Mouse (Mus musculus) retina, postnatal 7 days (tissue): ENCODE data around the gene Crls1.
A peak's percentile ranks its signal among the peaks of the same experiment; 100 is the strongest.

ENCODE experiments used
- DNase-seq: peaks from one replicate; pipeline ENCODE4 v3.0.0-alpha.2; 2012; ENCODE audit warnings: low read depth, low spot score

Crls1 gene

DNA sequence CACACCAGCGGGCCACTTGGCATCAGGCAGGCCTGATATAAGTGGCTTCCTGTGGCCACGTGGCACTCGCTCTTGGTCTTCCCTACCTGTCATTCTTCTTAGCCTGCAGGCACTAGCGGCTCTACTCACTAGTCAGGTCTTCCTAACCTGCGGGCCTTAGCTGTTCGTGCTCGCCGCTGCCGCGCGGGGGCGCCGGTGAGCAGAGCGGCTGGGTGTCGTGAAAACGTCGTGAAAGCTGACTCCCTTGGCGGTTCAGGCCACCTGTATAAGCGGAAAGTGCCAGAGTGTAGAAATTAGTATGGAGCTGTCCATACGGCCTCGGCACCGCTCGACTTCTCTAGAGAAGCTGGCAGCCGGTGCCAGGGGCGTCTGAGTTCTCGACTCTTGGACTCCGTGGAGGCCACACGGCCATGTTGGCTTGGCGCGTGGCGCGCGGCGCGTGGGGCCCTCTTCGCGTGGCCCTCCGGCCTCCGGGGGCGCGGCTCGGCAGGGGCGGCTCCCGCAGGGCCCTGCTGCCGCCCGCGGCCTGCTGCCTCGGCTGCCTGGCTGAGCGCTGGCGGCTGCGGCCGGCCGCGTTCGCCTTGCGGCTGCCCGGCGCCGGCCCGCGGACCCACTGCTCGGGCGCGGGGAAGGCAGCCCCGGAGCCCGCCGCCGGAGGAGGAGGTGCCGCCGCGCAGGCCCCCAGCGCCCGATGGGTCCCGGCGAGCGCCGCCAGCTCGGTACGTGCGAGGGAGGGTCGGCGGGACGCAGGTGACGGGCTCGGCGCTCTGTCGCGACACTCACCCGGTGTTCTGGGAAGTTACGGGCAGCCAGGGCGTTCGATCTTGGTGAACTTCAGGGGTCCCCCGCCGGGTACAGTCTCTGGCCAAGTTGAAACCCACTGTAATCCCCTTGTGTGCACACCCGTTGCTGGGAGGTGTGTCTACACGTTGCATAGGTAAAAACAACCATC, at the start of gene Crls1:
TSS of gene Crls1 (plus strand) at position 260 of the 952 bp plus-strand sequence.
- peak; percentile 94 for DNase-seq

DNA sequence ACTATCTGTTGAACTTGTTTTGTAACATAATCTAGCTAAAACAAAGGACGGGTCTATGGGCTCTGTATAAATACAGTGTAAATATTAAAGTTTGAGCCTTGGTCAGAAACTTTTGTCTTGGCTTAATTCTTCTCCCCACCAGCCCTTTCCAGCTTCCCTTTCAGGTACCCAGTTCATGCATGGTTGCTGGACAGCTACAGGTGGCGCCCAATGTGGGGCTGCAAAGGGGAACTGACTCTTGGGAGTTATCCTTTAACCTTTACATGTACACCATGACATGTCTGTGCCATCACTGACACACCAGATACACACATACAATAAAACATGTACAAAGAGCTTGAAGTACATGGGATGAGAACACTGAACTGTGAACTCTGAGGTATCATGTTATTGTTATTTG, 43.5 kb upstream of the Crls1 start:
- DNase-seq = no peak

DNA sequence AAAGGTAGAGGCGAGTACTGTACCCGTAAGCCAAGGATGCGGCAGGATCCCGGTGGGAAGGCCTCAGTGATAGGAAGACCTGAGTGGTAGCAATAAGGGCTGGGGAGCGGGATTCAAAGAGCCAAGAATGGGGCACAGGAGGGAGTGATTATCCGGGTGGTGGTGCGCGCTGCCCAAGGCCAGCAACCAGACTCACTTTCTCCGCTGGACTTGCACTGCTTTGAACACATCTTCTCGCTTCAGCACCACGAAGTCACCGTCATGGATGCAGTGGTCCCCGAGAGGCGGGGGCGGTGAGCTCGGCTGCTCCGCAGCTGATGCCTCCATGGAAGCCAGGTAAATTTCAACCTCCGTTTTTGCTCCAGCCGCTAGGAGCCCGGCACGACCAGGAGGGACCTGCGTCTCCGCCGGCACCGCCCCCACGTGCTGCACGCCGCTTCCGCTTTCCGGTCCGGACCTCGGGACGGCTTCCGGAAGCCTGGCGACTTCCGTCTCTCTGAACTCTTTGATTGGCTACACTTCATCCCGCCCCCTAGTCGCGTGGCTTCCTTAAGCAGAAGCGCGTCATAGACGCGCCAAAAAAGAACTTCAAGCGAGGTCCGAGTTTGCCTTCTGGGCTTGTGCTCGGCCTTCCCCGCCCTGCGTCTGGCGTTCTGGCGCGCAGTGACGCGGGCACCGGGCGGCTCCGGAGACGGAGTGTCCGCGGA, 30.7 kb upstream of the Crls1 start, which contains the start of the genes Trmt6 and Mcm8:
TSS of gene Trmt6 (minus strand) at position 448 of the 707 bp plus-strand sequence.
TSS of gene Mcm8 (plus strand) at position 534 of the 707 bp plus-strand sequence.
- DNase-seq = peak; percentile 95

DNA sequence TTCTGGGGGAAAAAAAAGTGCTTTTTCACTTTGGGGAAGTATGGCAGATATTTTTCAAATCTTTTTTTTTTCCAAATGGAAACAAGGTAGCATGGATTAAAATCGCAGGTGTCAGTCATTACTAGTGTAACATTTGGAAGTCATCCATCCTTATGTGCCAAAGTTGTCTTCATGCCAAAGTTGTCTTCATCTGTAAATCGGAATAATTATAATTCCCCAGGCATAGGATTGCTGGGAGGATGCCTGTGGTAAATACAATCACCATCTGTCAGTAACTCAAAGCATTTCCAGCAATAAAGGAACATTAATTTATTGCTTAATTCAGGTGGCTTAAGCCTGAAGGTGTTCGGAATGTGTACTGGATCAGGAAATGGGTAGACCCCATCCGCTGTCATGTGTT, 5.4 kb upstream of the Crls1 start:
- no peak for DNase-seq

DNA sequence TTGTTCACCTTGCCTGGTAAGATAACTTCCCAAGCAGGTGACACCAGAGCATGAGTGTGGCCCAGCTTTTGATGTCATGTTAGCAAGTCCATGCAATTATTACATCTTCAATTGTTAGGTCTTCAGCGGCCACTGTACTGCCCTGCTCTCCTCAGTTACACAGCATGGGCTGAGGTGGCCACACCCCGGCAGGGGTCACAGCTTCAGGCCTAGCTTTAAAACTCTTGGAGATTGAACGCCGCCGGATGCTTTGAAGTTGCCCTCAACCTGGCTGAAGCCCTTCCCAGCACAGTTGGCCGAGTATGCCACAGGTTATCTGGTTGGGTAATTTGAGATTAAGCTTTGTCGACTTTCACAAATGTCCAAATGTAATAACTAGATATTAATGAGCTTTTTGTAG, 1.1 kb downstream of the Crls1 start:
- DNase-seq = no peak

DNA sequence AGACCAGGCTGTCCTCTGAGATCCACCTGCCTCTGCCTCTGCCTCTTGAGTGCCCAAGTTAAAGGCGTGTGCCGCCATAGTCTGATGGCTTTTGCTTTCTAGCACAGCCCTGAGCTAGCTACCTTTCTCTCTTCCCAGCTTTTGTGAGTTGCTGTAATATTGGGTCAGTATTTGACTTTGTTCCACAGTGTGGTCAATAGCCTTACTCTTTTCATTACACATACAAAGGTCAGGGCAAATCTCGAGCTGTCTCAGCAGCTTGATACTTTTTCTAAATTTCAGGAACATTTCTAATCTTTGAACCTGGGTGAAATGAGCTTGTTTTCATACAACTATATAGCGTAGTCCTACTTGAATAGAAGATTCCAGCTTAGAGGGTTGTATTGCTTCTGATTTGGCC, 1.9 kb downstream of the Crls1 start:
- DNase-seq = no peak

DNA sequence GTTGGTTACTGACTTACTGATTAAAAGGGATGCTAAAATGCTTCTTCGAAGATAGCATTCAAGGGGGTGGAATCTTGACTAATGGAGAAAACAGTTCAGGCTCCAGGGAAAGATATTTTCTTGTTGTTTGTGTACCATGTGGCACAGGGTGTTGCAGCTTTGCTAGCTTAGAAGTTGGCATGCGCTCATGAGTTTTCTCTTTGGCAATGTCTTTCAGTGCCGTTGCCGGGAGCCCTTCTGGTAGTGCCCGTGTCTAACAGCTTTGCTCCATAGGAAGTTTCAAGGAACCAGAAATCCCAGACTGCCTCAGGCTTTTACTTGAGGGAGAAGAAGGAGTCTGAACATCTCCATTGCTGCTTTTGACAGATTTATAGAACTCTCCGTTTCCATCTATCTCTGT, 2.7 kb downstream of the Crls1 start:
- no peak for DNase-seq

DNA sequence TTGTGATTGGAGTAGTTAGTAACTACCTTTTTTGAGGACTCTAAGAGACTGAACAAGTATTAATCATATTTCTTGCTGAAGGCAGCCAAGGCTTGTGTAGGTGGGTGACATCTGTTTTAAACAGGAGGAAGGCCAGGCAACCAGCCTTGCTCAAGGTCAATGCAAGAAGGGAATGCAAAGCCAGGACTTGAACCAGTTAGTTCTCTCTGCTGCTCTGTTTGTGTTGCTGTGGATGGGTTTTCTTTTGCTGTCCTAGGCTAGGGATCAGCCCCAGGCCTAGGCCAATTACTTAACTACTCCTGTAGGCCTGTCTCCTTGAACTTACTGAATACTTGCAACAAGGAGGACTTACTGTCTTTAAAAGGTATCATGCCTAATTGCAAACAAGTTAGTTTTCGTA, 6.6 kb downstream of the Crls1 start:
- no peak for DNase-seq

DNA sequence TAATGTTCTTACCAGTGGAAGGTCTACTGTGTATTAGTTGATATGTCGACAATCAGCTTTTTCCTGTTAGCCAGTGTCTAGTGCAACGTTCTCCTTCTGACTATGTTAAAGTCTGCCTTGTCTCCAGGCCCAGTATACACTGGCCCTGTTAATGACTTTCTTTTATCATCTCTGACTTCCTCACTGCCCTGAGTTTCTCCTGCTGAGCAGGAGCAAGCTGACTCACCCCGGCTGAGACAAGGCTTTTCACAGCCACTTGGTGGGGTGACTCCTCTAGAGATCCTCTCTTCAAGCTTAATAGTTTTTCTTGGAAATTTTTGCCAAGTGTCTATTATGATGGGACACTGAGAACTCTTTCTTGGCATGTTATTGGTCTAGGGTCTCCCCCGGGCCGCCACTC, 9.9 kb downstream of the Crls1 start:
- DNase-seq = no peak

DNA sequence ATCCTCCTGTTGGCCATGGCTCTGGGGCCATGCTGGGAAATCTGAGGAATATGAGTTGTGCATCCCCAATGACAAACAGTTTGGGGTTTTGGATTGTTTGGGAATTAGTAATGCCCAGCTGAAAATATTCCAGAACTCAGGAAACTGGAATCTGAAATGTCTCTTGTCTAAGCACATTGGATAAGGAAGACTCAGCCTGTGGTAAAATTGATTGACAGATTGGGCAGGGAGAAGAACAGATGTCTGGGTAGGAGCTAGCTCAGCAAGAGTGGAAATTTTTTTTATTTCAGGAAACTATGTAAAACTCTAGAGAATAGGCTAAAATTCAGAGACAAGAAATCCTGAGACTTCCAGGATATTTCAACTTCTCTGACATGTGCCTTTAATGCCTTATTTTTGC, 14.0 kb downstream of the Crls1 start:
- no peak for DNase-seq

DNA sequence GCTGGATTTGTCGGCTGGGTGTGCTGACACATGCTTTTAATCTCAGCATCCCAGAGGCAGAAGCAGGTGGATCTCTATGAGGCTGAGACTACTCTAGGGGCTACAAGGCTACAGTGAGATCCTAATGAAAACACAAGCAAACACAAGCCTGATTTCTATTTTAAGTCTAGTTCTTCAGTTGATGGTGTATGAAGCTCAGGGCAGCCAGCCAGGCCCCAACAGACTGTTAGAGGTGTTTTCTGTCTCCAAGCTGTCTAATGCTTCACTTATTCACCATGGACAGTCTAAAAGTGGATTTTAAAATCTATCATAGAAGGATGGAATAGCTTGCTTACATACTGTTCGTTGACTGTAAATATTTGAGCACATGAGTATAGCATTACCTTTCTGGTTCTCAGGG, 15.0 kb downstream of the Crls1 start:
- DNase-seq = no peak

DNA sequence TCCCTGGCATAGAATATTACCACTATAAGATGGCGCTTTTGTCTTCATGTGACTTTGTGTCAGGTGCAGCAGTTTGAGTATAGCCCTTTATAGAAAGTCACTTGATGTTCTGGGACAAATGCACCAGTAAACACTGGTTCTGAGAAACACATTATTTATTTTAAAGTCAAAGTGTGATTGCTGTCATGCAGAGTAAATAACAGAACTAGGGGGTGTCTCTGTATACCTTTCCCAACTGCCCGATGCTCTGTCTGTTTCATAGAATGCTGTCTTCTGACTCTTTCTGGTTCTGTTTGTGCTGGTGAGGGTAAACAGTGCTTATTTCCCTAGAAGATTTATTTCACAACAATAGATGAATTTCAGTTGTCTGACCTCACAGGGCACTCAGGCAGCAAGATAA, 16.9 kb downstream of the Crls1 start:
- DNase-seq = no peak

DNA sequence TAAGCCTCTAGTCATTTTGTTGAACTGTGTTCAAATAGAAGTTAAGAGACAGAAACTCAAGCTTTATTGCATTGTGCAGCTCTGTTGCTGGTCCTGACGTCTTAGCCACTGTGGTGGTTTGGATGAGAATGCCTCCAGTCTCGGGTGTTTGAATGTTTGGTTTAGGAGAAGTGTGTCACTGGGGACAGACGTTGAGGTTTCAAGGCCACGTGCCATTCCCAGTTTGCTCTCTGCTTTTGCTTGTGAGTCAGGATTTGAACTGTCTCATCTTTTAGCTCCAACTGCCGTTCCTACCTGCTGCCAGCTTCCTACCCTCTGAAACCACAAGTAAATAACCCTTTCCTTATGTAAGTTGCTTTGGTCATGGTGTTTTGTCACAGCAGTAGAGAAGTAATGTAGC, 21.1 kb downstream of the Crls1 start:
- no peak for DNase-seq

DNA sequence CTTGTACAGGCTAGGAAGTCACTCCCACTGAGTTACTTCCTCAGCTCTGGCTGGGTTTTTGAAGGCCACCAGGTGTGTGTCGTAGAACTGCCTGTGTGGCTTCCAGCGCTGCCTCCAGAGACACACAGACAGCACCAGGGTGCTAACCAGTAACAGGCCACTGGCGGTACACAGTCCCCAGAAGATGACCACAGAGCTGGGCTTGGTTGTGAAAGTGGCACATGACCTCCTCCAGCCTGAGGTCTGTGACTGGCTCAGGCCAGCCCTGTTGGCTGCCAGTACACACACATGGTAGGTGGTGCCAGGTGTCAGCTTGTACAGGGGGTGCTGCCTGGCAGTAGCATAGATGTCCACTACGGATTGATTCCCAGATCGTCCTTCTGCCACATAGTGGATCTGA, 23.2 kb downstream of the Crls1 start:
- DNase-seq = no peak

DNA sequence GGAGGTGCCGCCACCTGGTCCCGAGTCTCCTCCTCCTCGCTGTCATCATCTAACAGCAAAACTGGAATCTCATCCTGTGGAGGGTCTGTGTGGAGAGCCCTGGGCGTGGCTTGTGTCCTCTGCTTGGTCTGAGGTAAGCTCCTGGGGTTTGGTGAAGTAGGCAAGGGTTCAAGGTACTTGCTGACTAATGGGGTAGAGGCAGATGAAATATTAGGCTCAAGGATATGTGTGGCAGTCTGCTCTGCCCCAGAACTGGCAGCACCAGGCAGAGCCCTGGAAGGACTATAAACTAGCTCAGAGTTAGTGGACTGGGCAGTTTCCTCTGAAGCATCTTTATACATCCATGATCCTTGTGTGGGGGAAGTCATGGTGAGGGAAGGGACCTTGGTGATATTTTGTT, 23.8 kb downstream of the Crls1 start:
- DNase-seq = no peak

DNA sequence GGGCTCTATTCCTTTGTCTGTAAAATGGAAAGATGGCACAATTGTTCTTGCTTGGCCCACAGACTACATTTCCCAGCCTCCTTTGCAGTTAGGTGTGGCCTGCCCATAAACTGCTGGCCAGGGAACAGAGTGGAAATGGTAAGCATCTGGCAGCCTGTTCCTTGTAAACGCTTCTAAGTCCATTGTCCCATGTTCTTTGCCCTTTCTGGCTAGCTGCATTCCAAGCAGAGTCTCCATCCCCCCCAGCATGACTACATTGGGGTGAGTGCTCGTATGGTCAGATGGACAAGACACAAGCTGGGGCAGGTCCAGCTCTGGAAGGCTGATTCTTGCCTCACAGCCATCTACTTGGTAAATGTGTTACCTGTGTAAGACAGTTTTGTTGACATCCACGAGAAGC, 25.2 kb downstream of the Crls1 start:
- no peak for DNase-seq

DNA sequence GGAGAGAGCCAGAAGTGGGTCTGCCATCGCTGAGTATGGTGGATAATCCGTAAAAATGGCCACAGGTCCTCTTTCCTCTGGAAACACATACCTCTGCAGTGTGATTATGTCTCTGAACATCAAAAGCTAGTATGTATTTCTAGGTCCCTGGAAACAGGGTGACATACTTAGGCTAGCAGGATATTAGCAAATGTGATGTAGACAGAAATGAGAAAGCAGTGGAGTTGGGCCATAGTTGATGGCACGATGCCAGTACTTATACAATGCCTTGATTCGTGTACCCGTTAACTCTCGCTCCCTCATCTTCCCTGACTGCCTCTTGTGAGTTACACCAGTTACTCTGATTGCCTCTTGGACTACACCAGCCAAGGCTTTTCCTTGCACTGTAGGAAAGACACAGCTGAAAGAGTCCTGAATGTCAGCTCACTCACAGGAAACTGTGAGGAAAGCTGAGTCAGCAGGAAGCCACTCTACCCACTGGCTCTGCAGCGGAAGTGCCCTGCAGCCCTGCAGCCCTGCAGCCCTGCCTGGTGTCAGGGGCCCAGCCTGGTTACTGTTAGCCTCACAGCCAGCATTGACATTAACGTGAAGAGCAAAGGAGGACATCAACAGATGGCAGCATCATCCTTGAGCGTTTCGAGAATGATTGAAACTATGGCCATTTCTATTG, 27.3 kb downstream of the Crls1 start:
- DNase-seq = no peak

DNA sequence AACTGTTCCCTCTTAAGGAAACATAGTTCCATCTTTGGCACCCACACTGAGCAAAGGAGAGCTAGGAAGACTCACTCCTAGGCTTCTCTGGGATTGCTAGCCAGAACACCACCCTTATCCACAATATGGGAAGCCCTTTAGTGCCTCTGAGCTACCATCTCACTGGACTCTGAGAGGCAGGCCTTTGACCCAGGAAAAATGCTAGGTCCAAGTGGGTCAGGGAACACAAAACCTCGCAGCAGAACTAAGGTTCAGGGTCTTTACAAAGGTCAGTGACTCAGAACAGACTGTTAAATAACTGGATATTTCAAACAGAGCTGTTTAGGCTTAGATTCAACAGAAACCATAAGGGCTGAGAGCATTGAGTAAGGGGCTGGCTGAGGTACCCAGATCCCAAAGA, 30.5 kb downstream of the Crls1 start:
- DNase-seq = no peak

DNA sequence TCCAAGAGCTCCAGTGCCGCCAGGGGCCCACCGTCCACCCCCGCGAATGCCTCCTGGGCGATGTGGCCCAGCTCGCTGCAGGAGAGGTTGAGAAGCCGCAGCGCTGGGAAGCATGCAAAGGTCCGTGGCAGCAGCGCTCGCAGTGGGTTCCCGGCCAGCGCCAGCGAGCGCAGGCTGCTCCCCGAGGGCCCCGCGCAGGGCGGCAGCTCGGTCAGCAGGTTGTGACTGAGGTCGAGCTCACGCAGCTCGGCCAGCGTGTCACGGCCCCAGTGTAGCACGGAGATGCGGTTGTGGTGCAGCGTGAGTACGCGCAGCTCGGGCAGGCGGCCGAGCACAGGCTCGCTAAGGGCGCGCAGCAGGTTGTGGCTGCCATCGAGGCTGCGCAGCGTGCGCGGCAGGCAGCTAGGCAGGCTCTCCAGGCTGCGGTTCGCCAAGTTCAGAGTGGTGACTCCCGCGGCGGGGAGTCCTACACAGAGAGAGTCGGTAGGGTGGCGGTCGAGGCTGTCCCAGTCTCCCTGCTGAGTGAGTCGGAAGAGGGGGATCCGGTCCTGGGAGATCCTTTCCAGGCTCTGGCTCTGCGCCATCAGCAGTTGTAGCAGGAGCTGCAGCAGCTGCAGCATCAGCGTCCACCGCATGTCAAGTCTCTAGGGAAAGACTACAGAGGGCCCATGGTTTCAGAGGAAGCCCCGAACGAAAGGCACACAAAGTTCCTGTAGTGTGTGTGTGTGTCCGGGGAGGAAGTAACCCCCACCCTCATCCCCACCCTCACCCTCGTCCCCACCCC, 33.0 kb downstream of the Crls1 start:
- peak; percentile 16 for DNase-seq

DNA sequence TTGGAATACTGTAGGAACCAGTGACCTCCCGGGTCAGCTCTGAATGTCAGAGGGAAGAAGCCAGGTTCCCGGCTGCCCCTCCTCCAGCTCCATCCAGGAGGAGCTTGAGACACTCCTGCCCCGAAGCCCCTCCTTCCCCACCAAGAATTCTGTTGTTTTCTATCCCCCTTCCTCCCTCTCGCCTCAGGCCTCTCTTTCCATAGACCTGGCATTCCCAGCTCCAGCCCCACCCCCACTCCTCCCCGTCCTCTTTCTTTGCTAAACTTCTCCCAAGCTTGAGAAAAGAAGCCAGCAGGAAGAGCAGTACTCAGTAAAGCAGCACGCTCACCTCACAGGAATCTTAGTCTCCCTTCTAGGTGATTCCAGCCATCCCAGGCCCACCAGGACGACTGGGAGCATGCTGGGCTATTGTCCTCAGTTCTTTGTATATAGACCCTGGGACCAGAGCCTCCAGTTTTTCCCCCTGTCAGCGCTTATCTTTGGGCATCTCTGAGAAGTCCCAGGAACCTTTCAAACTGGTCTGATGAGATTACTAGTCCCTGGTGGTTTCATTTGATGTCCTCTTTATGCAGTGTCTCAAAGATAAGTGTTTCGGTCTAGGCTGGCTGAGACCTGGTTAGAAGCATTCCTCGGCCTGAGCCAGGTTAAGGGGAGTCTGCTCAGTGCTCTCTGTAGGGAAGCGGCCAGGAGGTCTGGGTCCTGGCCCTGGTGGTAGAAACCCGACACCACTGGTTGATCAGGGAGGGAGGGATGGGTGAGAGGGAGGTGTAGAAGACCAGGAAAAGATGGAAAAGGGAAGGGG, 34.6 kb downstream of the Crls1 start, which contains the start of gene Lrrn4:
TSS of gene Lrrn4 (minus strand) at position 48 of the 802 bp plus-strand sequence.
- no peak for DNase-seq
